Mouse (Mus musculus) megakaryocyte, adult 5-6 weeks (primary cell): ENCODE data around the gene Cdk6. TPM values are rescaled to one million over a fixed set of nuclear protein-coding genes. Genes with fewer than 3 reads are reported as not detected.
A peak's percentile ranks its signal among the peaks of the same experiment; 100 is the strongest.
"Not testable (repeated sequence)": the region's sequence is repeated elsewhere in the genome, so short reads cannot be mapped to it uniquely, and the experiment has no call there.

Experiments used
- ATAC-seq: 2 replicates; pipeline ENCODE4 v1.8.0; 2016; ENCODE audit warnings: mild to moderate bottlenecking, inconsistent platforms; ENCODE audit not compliant: poor library complexity, severe bottlenecking
- total RNA-seq, 2 experiments: library from RNA; stranded (forward) in 1 of 2; stranded (reverse) in 1 of 2; fragments of 153-499, 151-499 nt in 1 of 2; fragments of 221-1000, 200-1000 nt in 1 of 2; gene quantifications; 2 replicates each; pipeline versions ENCODE4 v1.2.3 to v1.2.4; 2015 to 2017

Gene Cdk6
- total RNA-seq, 2 experiments from 2014 or later: 9.7 to 17.9 TPM

DNA sequence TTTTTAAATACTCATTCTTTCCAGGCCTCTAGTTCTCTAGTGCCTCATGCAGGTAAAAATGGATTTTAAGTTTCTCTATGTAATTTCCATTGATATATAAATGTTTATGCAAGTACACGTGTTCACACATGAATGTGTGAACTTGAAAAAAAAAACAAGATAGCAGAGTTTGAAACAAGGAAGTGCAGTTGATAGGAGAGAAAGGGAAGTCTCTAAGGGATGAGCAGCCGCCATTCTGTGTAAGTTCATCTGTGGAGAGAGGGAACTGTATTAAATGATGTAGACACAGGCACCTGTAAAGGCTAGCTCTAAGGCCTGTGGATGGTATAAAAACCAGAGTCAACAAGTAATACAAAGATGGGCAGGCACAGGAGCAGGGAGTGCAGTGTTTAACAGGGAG, 164.3 kb downstream of the Cdk6 start:
- ATAC-seq: peak; percentile 25; the same call in 1 of the 2 replicates

DNA sequence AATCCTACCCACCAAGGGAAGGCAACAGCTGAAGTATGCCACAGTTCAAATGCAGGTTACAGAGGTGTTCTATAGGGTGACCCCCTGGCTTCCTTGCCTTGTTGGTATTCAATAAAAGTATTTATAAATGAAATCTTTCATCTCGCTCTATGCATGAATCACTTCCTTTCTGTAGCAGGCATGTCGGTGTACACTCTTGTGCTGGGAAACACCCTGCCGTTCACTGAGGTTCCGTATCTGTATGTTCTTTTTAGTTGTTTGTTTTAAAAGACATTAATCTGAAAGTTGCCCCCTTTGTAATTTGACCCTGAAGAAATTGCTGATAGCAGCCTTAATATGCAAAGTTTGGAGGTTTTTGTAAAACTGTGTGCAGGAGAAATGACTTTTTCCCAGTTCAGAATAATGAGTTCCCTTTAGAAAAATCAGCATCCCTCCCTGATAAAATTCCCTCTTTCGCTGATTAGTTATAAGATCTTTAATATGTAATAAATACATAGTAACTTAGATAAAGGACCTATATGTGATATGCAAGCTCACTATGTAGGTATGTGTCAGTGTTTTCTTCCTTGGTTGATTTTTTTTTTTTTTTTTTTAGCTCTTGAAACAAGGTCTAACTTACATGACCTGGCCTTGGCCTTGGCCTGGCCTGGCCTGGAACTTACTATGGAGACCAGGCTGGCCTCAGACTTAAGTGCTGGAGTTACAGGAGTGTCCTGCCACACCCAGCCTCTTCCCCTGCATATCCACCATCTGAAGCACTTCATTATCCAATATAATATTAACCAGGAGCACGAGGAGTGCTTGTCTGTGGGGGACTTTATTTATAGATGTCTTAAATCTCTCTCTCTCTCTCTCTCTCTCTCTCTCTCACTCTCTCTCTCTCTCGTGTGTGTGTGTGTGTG, 167.4 kb downstream of the Cdk6 start:
- ATAC-seq: no peak

DNA sequence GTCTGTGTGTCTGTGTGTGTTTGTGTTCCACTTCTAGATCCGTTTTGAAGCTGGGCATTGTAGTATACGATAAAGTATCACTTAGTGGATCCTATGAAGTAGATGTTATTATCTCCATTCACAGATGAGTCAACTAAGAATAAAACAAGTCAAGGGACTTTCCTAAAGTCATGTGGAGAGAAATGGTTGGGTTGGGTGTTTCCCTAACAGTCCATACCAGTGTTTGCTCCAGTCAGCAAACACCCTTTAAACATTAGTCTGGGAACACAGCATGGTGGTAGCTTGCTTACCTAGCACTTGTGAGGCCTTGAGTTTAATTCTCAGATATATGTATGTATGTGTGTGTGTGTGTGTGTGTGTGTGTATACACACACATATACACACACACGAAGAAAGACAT, 168.2 kb downstream of the Cdk6 start:
- no peak for ATAC-seq

DNA sequence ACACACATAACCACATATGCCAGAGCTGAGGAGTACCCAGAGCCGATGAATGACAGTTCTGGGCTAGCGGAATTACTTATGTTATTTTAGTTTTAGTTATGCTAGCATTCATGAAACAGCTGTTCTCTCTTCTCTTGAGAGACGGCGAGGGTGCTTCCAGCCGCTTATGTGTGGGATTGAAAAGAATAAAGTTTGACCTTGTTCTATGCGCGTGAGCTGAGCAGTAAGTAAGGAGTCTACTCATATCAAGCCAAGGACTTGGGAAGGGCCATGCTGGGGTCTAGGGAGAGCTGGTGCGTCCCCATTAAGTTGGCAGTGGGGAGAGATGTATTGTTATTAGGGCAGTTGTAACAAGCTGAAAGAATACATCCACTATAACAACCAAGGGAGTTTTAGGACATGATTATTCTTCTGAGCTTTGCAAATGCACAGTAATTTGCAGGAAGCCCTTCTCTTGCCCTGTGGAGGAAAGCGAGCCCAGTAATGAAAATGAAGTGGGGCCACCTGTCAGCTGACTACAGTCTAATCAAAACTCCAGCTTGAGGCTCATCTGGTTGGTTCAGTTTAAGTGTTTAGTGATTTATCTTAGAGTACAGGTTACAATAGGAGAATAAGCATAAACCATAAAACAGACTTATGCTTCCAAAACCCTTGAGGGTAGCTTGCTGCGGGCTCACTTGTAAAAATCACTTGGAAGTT, 170.0 kb downstream of the Cdk6 start:
- no peak for ATAC-seq

DNA sequence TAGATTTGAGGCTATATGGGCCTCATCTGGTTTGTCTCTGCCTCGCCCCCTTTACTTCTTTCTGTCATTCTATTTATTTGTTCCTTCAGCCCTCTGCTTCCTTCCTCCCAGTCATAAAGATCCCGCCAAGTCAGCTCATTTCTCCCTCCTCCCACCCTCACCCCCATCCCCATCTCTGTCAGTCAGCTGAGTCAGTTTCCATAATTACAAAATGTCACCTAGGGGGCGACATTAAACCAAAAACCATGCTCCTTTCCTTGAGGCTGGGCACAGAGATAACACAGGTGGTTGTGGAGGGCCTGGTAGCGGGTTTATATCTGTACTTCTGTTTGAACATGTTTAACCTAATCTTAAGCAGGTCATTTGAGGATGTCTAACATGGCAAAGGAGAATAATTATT, 171.3 kb downstream of the Cdk6 start:
- ATAC-seq: peak; percentile 50

DNA sequence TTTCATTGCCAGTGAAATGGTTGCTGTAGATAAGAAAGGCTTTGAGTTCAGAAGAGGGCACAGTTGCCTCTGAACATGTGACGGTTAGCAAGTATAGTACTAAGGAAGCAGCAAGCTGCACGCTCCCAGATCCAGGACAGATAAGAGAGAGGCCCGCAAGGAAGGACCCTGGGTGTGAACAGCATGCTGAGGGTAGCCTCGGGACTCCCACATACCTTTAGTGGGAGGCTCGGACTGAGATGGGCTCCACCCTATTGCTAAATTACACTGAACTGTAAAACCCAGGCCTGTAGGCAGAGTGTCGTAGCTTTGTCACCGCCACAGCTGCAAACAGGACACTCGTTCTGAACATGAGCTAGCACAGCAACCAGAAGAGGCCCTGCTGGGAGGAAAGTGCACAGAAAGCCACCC, 173.6 kb downstream of the Cdk6 start:
- 0 out of 2 replicates have a peak, but pooled peaks have one; percentile 9 for ATAC-seq

DNA sequence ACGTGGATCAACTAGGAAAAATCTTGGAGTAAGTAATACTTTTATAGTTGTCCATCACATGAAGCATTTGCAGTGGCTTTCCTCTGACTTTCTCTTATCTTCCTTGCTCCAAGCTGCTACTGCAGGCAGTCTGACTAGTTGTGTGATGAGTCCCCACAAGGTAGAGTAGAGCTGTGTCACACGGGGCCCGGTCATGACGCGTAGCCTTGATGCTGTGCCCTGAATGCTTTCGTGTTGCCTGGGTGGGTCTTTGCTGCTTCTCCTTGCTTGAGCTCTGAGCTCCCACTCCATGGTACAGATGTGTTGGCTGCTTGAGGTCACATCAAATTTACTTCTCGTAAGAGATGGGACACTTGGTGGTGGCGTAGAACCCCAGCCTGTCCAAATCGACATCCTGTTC, 174.2 kb downstream of the Cdk6 start:
- no peak for ATAC-seq

DNA sequence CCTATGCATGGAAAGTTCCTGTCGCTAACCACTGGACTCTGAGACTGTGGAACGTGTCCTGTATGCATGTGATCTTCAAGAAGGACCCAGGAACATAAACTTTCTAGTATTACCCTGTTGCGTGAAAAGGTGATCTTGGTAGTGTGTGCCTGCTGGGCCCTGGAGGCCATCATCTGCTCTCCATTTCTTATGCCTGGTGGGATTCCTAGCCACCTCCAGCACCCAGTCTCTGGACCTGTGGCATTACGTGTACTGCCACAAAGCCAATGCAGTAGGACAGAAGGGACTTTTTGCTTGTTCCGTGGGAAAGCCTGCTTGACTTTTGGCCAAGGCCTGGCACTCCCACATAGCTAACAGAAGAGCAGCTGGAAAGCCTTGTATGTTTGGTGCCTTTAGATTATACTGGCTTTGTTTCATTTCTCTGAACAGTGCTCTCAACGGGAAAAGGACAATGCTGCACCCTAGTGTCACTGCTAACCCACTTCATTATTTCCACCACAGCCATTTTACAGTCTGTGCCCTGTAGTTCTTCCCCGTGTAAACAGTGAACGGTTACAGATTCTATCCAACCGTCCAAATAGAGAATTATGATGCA, 175.3 kb downstream of the Cdk6 start:
- peak; percentile 85 for ATAC-seq

DNA sequence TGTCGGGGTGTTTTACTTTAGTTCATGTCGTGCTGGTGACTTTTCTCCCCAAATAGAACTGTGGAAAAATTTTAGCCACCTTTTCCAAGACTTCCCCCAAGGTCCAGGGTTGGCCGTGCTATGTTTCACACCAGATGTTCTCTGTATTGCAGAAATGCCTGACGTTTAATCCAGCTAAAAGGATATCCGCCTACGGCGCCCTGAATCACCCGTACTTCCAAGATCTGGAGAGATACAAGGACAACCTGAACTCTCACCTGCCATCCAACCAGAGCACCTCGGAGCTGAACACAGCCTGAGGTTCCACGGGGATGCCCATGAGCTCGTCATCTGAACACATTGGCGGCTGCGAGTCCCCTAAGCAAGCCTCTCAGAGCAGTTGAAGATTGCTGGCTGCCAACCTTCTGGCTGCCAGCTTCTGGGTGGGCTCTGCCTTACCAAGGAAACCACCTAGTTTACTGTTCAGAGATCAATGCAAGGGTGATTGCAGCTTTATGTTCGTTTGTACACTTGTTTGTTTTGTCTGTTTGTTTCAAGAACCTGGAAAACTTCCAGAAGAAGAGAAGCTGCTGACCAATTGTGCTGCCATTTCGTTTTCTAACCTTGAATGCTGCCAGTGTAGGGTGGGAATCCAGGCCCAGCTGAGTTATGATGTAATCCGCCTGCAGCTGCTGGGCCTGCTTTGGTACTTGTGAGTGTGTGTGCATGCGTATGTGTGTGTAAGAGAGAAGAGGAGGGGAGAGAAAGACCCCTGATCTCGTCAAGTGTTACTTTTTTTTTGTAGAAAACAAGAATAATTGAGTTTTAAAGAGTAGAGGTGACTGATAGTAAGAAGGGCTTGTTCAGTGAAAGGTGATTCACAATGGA, 179.4 kb downstream of the Cdk6 start:
- ATAC-seq: no peak

DNA sequence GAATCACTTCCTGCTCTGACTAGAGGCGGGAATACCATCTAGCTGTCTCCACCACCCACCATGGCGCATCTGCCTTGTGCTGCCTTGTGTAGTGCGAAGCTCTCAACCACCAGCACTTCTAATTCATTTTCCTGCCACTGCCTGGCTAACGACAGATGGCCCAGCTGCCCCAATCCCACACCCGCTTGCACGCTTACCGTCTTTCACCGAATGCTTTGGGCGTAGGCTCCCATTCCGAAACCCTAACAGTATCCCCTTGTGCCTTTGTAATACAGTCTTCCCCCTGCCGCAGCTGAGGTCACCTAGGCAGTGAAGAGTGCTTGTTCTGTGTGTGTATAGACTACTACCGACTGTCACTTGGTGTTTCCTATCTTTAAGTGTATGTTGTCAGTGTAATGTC, 180.5 kb downstream of the Cdk6 start:
- no peak for ATAC-seq

DNA sequence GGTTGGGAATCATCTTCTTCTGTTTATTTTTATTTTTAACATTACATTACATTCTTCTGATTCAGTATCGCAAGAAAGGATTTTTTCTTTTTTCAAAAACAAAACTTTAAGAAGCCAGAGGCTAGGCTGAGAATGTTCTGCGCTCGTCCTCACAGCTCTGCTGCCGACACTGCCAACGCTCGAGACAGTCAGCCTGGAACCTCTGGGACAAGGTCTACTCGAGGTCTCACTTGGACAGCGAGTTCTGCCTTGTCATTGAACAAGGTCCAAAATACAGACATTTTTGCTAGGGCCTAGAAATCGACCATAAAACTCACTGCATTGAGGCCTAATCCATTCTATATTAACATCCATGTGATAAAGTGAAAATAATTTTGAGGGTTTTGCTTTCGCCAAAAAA, 181.5 kb downstream of the Cdk6 start:
- ATAC-seq: no peak

DNA sequence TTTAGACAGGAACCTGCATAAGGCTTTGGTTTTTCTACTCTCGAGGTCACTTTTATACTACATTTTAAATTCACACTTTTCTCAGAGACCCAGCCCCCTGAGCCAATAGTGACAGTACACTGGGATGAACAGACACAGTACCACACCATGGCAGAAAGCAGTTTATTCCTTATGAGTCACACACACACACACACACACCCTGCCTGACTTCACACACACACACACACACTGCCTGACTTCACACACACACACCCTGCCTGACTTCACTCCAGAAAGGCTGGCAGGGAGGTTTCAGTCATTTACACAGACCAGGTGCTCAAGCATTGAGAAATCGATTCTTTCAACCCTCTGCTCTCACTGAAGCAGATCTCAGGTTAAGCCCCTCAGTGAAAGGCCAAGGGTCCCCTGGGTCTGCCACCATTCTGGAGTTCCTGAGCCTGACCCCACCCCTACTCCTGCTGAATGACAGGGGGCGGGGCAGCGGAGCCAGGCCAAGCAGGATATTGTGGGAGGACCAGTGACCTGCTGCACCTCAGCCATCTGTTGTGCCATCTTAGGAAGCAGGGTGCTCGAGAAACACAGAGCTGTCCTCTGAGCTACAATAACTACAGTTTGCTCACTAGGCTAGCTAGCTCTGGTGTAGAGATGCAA, 185.9 kb downstream of the Cdk6 start:
- ATAC-seq: no peak

DNA sequence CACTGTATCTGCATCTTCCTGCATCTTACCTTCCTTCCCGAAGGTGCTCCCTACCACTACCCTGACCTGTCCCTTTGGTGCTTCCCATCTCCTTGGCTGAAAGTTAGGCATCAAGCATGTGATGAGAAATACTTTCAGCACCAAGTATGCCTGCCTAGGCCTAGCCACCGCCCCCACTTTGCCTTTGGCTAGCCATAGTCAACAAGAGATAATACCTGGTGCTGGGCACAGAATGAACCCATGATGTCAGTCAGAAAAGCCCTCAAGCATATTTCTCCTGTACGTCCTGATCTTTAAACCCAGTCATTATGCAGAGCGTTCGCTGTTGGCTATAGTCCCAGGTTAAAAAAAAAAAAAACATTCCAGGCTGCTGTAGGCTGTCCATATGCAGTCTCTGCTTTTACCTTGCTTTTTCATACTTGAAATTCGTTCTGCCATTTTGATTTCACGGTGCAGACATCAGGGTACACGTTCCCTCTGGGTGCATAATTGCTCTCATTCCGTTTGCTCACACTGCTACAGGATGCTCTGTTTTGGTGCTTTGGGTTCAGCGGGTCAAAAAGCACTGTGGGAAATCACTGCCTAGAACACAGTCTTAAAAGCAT, 188.4 kb downstream of the Cdk6 start:
- no peak for ATAC-seq

DNA sequence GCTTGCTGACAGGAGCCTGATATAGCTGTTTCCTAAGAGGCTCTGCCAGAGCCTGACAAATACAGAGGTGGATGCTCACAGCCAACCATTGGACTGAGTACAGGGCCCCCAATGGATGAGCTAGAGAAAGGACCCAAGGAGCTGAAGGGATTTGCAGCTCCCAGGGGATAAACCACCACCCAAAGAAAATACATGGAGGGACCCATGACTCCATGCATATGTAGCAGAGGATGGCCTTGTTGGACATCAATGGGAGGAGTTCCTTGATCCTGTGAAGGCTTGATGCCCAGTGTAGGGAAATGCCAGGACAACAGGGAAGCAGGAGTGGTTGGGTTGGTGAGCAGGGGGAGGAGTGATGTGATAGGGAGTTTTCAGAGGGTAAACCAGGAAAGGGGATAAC, 190.8 kb downstream of the Cdk6 start:
- ATAC-seq: not testable (repeated sequence)

DNA sequence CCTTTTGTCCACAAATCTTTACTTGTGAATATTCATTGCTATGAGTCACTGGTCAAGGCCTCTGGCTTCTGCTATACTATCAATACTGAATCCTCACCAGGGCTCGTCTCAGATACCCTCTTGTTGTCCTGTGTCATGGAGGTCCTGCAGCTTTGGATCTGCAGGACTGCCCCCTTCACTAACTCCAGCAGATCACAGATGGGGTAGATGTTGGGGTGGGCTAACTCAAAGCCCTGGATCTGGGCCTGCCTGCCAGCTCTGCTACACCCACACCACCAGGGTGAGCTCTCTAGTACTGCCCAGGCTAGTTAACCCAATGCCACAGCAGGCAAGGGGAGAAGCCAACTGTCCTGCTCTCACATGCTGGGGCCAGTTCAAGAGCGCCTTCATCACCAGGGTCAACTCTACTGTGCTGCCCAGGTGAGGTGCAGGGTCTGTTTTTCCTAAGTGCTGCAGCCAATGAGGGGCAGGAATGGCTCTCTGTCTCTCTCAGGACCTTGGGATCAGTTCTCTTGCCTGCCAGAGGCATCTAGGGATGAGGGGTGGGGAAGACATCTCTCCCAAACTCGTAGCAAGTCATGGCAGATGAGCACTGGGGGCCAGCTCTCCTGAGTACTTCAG, 195.4 kb downstream of the Cdk6 start:
- no peak for ATAC-seq

DNA sequence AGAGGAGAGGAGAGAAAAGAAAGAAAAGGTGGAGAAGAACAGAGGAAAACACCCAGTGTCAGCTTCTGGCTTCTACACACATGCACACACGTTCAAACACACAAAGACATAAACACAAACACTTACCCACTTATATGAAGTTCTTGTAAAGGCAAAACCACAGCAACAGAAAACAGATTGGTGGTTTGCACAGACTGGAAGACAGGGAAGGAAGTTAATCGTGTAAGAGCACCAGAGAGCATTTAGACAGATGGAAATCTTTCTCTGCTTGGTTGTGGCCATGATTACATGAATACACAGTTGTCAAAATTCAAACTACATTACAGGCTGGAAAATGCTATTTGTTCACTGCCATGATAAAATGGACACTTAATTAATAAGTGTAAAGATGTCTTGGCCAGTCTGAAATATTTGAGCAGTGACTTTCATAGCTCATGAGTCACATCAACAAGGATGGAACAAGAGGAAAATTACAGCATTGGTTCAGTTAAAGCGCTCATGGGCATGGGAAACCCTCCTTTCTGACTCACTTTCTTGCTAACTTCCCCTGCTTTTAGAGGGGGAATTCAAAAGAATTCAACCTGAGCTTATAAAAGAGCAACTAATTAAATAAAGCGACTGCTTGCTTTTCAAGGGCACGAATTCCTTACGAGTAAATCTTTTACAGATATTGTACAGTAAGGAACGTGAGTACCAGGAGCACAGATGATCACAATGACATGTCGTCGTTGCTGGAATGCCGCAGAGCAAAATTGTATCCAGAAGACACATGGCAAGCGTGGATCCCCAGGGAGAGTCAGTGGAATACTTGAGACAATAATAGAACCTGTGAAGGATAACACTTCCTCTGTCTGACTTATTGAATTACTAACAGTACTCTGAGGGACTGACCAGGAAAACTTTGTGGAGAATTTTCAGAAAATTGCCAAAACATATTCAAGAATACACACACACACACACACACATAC, 197.5 kb downstream of the Cdk6 start:
- ATAC-seq: no peak

DNA sequence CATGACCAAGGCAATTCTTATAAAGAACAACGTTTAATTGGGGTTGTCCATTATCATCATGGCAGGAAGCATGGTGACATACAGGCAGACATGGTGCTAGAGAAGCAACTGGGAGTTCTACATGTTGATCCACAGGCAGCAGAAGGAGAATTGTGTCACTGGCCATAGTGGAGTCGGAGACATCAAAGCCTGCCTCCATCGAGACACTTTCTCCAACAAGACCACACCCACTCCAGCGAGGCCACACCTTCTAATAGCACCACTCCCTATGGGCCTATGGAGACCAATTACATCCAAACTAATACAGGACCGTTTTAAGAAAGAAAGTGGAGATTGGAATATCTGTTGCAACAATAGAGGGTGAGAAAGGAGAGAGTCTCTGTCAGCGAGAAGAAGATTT, 200.6 kb downstream of the Cdk6 start:
- no peak for ATAC-seq
